Mouse (Mus musculus) embryonic facial prominence, embryonic 14.5 days (tissue): ENCODE measurements around the gene Wdr4. TPM values are rescaled to one million over a fixed set of nuclear protein-coding genes. Genes with fewer than 3 reads are reported as not detected.
A peak's percentile ranks its signal among the peaks of the same experiment; 100 is the strongest.

Experiments used
- ATAC-seq: fragments of 200-750 bp; cut with Nextera tagmentation; 2 replicates; pipeline ENCODE4 v1.8.0; 2017; ENCODE audit warnings: low read depth, moderate number of reproducible peaks, moderate TSS enrichment
- DNase-seq: peaks from one replicate; pipeline ENCODE4 v3.0.0-alpha.2; 2015; ENCODE audit warnings: low spot score
- H3K27ac ChIP-seq: fragments of 300-500 bp; sonication (generic); replicated peaks from 2 replicates; pipeline ENCODE4 v1.5.1; 2014; ENCODE audit warnings: low read depth, mild to moderate bottlenecking, low read length, moderate library complexity
- H3K27me3 ChIP-seq: fragments of 300-500 bp; sonication (generic); replicated peaks from 2 replicates; pipeline ENCODE4 v1.6.1; 2014; ENCODE audit warnings: low read length; ENCODE audit not compliant: control insufficient read depth, insufficient read depth
- H3K36me3 ChIP-seq: fragments of 300-500 bp; sonication (generic); 2 replicates; pipeline ENCODE4 v1.6.1; 2014; ENCODE audit warnings: low read length, mixed read lengths; ENCODE audit not compliant: control insufficient read depth, insufficient read depth
- H3K4me1 ChIP-seq: fragments of 300-500 bp; sonication (generic); 2 replicates; pipeline ENCODE4 v1.6.1; 2014; ENCODE audit warnings: antibody characterized with exemption, low read length; ENCODE audit not compliant: control insufficient read depth, insufficient read depth
- H3K4me2 ChIP-seq: fragments of 300-500 bp; sonication (generic); 2 replicates; pipeline ENCODE4 v1.6.1; 2014; ENCODE audit warnings: low read depth, mild to moderate bottlenecking, low read length, moderate library complexity, mixed read lengths
- H3K4me3 ChIP-seq: fragments of 300-500 bp; sonication (generic); 2 replicates; pipeline ENCODE4 v1.5.1; 2014; ENCODE audit warnings: low read depth, mild to moderate bottlenecking, low read length
- H3K9ac ChIP-seq: fragments of 300-500 bp; sonication (generic); 2 replicates; pipeline ENCODE4 v1.6.1; 2014; ENCODE audit warnings: low read depth, mild to moderate bottlenecking, low read length, moderate library complexity, mixed read lengths
- H3K9me3 ChIP-seq: fragments of 300-500 bp; sonication (generic); 2 replicates; pipeline ENCODE4 v1.6.1; 2016; ENCODE audit warnings: low read length; ENCODE audit not compliant: control insufficient read depth
- WGBS: fragments of 180-500 bp; shearing (Covaris S2); extraction: QIAGEN DNeasy Blood & Tissue Kit; methylation state at CpG from one replicate; pipeline ENCODE4 v1.1.7; 2014; 5-methylcytosine and 5-hydroxymethylcytosine counted together
- polyA plus RNA-seq: library from polyadenylated mRNA; unstranded; fragments of >200 nt; fragmentation: Nextera tagmentation; extraction: Ambion mirVana; gene quantifications from 2 replicates; pipeline ENCODE4 v1.2.1, GENCODE M21; 2014

The Wdr4 gene
- polyA plus RNA-seq, 1 experiment from 2014 or later: 29.3 TPM

DNA sequence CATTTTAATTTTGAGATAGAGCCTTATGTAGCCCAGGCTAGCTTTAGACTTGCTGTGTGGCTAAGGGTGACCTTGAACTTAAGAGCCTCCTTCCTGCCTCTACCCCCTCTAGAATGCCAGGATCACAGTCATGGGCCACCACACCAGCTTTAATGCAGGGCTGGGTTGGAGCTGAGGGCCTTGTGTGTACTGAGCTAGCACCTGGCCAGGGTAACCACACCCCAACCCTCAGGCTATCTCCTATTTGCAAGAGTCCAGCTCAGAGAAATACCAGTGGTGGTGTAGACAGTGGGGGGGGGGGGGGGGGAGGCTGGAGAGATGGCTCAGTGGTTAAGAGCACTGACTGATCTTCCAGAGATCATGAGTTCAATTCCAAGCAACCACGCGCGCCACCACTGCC is 6.0 kb upstream of the Wdr4 start:
- Histone ChIP-seq H3K9me3 (no peaks in the 10 kb centered on the region), H3K36me3 (peaks cover 57% of the 10 kb centered on the region), H3K4me2 (no peak overlapping the region), H3K4me3 (no peak overlapping the region), H3K4me1 (peaks cover 11% of the 10 kb centered on the region), H3K27me3 (no peaks in the 10 kb centered on the region), H3K9ac (no peak overlapping the region), H3K27ac (no peak overlapping the region)
- DNase-seq (no peak), ATAC-seq (no peak)
- 100% methylated on average over 3 of the region's 3 CpGs for WGBS

DNA sequence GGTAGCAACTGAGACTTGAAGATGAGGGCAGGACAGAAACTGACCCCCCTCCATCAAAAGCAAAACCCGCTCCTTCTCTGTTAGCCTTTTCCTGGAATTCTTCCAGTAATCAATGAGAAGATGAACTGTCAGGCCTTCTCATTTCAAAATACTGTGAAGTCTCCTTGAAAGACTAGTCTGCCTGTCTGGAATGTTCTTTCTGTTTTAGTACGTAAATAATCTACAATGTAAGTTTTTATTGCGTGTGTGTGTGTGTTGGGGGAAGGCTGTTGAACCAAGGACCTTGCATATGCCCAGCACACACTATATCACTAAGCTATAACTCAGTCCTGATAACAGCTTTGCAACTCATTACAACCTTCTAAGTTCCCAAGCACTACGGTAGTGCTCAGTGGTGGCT is 5.3 kb upstream of the Wdr4 start:
- DNase-seq (no peak), ATAC-seq (no peak)
- H3K27me3 ChIP-seq: no peaks in the 10 kb centered on the region
- peaks cover 53% of the 10 kb centered on the region for H3K36me3 ChIP-seq
- no peaks in the 10 kb centered on the region for H3K9me3 ChIP-seq
- WGBS: 95% methylated on average over 4 of the region's 4 CpGs
- H3K4me2 ChIP-seq: no peak overlapping the region
- peaks cover 14% of the 10 kb centered on the region for H3K4me1 ChIP-seq
- no peak overlapping the region for H3K4me3 ChIP-seq
- H3K27ac ChIP-seq: no peak overlapping the region
- H3K9ac ChIP-seq: no peak overlapping the region

DNA sequence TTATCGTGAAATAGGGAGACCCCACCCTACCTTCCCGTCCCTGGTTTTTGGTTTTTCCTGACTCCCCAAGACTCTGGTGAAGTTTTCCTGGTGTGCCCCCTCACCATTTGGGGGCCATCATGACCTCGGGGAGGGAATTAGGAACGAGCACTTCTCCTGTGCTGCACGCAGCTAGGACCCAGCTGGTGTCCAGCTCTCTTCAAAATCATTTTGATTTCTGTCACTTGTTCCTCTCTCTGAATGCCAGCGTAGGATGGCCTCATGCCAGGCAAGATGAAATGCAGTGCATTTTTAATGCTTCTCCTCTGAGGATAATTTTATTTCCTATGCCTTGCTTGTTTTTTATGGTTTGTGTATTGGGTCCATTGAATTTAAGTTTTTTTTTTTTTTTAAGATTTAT is 2.2 kb upstream of the Wdr4 start:
- no peak overlapping the region for H3K4me3 ChIP-seq
- no peak overlapping the region for H3K4me2 ChIP-seq
- H3K9me3 ChIP-seq: no peaks in the 10 kb centered on the region
- 80% methylated on average over 6 of the region's 6 CpGs for WGBS
- H3K27me3 ChIP-seq: no peaks in the 10 kb centered on the region
- H3K9ac ChIP-seq: no peak overlapping the region
- no peak for ATAC-seq
- DNase-seq: no peak
- peaks cover 16% of the 10 kb centered on the region for H3K4me1 ChIP-seq
- H3K27ac ChIP-seq: no peak overlapping the region
- peaks cover 30% of the 10 kb centered on the region for H3K36me3 ChIP-seq

DNA sequence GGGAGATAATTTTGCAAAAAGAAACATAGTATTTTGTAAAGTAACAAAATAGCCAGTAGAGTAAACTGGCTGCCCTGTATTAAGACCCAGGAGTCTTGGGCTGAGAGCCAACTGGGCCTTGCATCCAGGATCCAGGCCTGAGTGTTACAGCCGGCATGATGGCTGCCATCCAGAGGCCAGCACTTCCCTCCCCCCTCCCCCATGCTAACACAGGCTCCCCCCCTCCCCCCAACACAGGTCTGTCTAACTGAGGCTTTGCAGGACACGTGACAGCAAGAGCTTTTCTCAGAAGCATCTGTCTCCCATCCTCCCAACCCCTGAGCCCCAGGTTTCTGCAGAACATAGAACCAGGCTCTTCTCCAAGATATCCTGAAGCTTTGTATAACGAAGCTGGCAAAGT is 1.1 kb upstream of the Wdr4 start:
- peak overlapping the region; percentile 81 for H3K4me2 ChIP-seq
- no peaks in the 10 kb centered on the region for H3K27me3 ChIP-seq
- H3K4me3 ChIP-seq: peak overlapping the region; percentile 86
- 13% methylated on average over 3 of the region's 3 CpGs for WGBS
- no peak for ATAC-seq
- H3K27ac ChIP-seq: peak overlapping the region; percentile 83; the same call in 1 of the 2 replicates
- H3K36me3 ChIP-seq: peaks cover 27% of the 10 kb centered on the region
- H3K4me1 ChIP-seq: peaks cover 16% of the 10 kb centered on the region
- H3K9ac ChIP-seq: peak overlapping the region; percentile 80
- DNase-seq: peak; percentile 59
- no peaks in the 10 kb centered on the region for H3K9me3 ChIP-seq

DNA sequence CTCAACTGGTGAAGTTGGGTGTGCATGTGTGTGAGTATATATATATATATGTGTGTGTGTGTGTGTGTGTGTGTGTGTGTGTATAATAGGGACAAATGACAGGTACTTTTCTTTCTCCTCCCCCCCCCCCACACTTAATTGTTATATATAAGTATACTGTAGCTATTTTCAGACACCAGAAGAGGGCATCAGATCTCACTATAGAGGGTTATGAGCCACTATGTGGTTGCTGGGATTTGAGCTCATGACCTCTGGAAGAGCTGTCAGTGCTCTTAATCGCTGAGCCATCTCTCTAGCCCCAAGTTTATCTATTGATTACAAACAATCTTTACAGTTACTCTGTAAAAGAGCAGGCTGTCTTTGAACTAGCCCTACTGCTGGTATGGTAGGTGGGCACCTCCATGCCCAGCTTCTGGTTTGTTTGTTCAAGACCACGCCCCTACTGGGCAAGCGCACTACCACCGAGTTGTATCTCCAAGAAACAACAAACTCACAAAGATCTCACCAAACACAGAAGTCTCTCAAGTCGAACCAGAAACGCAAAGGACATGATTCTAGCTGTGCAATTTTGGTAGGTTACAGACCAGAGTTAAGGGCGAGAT is 335 bp downstream of the Wdr4 start:
- ATAC-seq: peak; percentile 56
- peak overlapping the region; percentile 44 for H3K27ac ChIP-seq
- no peaks in the 10 kb centered on the region for H3K9me3 ChIP-seq
- H3K4me1 ChIP-seq: peaks cover 16% of the 10 kb centered on the region
- no peaks in the 10 kb centered on the region for H3K27me3 ChIP-seq
- peak overlapping the region; percentile 23; the same call in 1 of the 2 replicates for H3K9ac ChIP-seq
- WGBS: 5% methylated on average over 7 of the region's 7 CpGs
- H3K36me3 ChIP-seq: peaks cover 19% of the 10 kb centered on the region
- peak overlapping the region; percentile 81 for H3K4me2 ChIP-seq
- DNase-seq: no peak
- peak overlapping the region; percentile 86 for H3K4me3 ChIP-seq

DNA sequence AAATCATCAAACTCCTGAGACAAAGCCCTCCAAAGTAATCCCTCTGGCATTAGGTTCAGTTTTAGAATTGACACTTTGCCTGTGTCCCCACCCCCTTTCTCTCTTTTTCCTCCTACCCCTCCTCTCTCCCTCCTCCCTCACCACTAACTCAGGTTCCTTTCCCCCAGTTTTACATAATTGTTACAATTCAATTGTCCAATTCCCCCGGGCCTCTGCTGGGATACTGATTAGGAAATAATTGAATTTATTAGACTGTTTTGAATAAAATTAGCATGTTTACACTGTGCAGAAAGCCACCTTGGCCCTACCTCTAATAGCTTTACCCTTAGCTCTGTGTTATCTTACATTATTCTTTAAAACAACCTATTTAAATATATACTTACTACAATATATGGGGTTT is 5.1 kb downstream of the Wdr4 start:
- no peaks in the 10 kb centered on the region for H3K27me3 ChIP-seq
- no peak overlapping the region for H3K27ac ChIP-seq
- H3K9me3 ChIP-seq: no peaks in the 10 kb centered on the region
- no peak for ATAC-seq
- no peak overlapping the region for H3K4me3 ChIP-seq
- 67% methylated on average over 1 of the region's 1 CpGs for WGBS
- no peak overlapping the region for H3K4me2 ChIP-seq
- H3K4me1 ChIP-seq: peaks cover 8% of the 10 kb centered on the region; the same call in 1 of the 2 replicates
- H3K9ac ChIP-seq: no peak overlapping the region
- DNase-seq: no peak
- peaks cover 9% of the 10 kb centered on the region; the same call in 1 of the 2 replicates for H3K36me3 ChIP-seq

DNA sequence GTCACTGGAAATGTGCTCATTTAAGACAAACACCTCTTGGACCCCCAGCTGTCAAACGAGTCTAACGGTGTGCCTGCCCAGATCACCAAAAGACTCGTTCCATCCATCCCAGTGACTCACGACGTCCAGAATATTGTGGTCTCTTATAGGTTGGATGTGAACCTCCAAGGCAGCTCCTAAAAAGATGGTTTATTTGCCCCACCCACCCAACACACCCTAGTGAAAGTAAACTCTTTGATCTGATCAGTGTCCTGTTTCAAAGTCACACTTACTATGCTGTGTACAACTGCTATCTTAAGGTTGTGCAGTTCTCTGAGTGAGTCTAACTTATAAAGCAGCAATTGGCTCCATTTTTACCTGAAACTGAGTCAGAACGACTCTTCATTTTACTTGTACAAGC is 7.2 kb downstream of the Wdr4 start:
- peak overlapping the region; percentile 87 for H3K4me2 ChIP-seq
- peaks cover 28% of the 10 kb centered on the region for H3K36me3 ChIP-seq
- peak overlapping the region; percentile 87 for H3K4me3 ChIP-seq
- no peak for DNase-seq
- H3K27me3 ChIP-seq: no peaks in the 10 kb centered on the region
- no peaks in the 10 kb centered on the region for H3K9me3 ChIP-seq
- peak overlapping the region; percentile 82 for H3K9ac ChIP-seq
- WGBS: 21% methylated on average over 6 of the region's 6 CpGs
- H3K4me1 ChIP-seq: peaks cover 5% of the 10 kb centered on the region; the same call in 1 of the 2 replicates
- no peak for ATAC-seq
- peak overlapping the region; percentile 88; the same call in 1 of the 2 replicates for H3K27ac ChIP-seq

DNA sequence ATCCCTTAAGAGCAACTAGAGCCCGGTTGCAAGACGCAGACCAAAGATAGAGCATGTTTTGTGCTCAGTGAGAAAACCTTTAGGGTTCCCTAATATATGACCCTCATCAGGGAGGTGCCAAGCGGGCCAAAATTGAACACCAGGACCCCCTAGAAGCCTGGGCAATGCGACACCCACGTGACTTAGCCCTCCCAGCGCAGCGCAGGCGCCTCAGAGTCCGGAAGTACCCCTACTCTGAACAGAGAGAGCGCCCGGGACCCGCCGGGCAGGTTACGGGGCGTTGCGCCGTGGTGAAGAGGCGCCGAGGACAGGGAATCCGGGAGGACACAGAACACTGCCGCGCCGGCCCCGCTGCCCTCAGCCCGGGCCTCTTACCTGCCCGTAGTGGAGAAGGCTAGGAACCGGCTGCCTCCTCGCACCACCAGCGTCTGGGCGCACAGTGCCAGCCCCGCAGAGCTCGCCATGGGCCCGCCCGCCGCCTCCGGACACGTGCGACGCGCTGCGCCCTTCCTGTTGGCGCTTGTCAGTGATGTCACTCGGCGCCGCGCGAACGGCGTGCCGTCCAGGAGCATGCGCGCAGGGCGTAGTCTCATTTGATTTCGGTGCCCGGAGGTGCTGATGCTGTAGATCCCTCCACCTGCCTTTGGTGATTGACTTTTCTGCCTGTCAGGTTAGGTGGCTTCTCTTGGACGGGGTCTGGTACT is 7.8 kb downstream of the Wdr4 start:
- Histone ChIP-seq H3K36me3 (peaks cover 34% of the 10 kb centered on the region), H3K4me2 (peak overlapping the region; percentile 87), H3K27me3 (no peaks in the 10 kb centered on the region), H3K27ac (peak overlapping the region; percentile 88), H3K4me1 (peaks cover 5% of the 10 kb centered on the region; the same call in 1 of the 2 replicates), H3K9ac (peak overlapping the region; percentile 82), H3K9me3 (no peaks in the 10 kb centered on the region), H3K4me3 (peak overlapping the region; percentile 87)
- DNase-seq (peak; percentile 96), ATAC-seq (peak; percentile 99)
- WGBS: 0% methylated on average over 23 of the region's 56 CpGs
